Mouse (Mus musculus): ENCODE results near the gene Dnajc7. TPM values are rescaled to one million over a fixed set of nuclear protein-coding genes. Genes with fewer than 3 reads are reported as not detected.
"Not testable (repeated sequence)": the region's sequence is repeated elsewhere in the genome, so short reads cannot be mapped to it uniquely, and the experiment has no call there.

The Dnajc7 gene
- polyA plus RNA-seq, 1 experiment from 2014 or later = 77.3 TPM

DNA sequence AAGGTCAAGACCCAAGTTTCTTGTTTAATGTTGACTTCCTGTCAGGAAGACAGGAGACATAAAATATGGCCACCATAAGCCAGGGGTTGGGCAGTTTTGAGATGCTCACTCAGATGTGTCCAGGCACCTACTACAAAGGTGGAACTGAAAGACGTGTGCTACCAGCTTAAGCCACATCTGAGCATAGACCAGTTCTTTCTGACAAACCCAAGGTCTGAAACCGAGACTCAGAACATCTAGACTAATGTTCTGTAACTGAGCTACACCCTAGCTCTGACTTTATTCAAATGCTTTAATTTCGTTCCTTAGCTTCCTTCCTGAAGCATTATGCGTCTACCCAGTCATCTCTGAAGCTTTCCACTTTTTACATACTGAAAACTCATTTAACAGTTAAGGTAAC lies 21.9 kb downstream of the Dnajc7 start:
- 94% methylated on average over 4 of the region's 4 CpGs for WGBS

GRCm38 (mm10) chr11:100595533-100595932 lies 24.4 kb downstream of the Dnajc7 start:
- DNase-seq (ENCODE audit: low spot score) (no peak), ATAC-seq (no peak)
- Histone ChIP-seq H3K36me3 (ENCODE audit: control insufficient read depth, insufficient read depth, low read length) (peaks cover 100% of the 10 kb centered on the region), H3K4me2 (ENCODE audit: low read length) (no peak overlapping the region), H3K4me1 (ENCODE audit: control insufficient read depth, insufficient read depth, low read length) (no peaks in the 10 kb centered on the region), H3K27ac (ENCODE audit: low read depth, low read length) (no peak overlapping the region), H3K9me3 (replicated peaks; ENCODE audit: control insufficient read depth, low read length) (no peaks in the 10 kb centered on the region), H3K27me3 (replicated peaks; ENCODE audit: control insufficient read depth, insufficient read depth, low read length) (no peaks in the 10 kb centered on the region), H3K9ac (ENCODE audit: low read length) (no peak overlapping the region), H3K4me3 (ENCODE audit: low read depth, low read length) (no peak overlapping the region)
- WGBS = 77% methylated on average over 4 of the region's 4 CpGs

More for the DNA sequence above, 21.9 kb downstream of the Dnajc7 start:
- H3K9me3 ChIP-seq (replicated peaks; ENCODE audit: control insufficient read depth, low read length) = no peaks in the 10 kb centered on the region
- DNase-seq (ENCODE audit: low spot score) (no peak), ATAC-seq (no peak)
- no peak overlapping the region for H3K4me3 ChIP-seq (ENCODE audit: low read depth, low read length)
- H3K27ac ChIP-seq (ENCODE audit: low read depth, low read length) = no peak overlapping the region
- no peak overlapping the region for H3K4me2 ChIP-seq (ENCODE audit: low read length)
- H3K9ac ChIP-seq (ENCODE audit: low read length) = no peak overlapping the region
- H3K4me1 ChIP-seq (ENCODE audit: control insufficient read depth, insufficient read depth, low read length) = no peaks in the 10 kb centered on the region
- peaks cover 89% of the 10 kb centered on the region for H3K36me3 ChIP-seq (ENCODE audit: control insufficient read depth, insufficient read depth, low read length)
- H3K27me3 ChIP-seq (replicated peaks; ENCODE audit: control insufficient read depth, insufficient read depth, low read length) = no peaks in the 10 kb centered on the region

DNA sequence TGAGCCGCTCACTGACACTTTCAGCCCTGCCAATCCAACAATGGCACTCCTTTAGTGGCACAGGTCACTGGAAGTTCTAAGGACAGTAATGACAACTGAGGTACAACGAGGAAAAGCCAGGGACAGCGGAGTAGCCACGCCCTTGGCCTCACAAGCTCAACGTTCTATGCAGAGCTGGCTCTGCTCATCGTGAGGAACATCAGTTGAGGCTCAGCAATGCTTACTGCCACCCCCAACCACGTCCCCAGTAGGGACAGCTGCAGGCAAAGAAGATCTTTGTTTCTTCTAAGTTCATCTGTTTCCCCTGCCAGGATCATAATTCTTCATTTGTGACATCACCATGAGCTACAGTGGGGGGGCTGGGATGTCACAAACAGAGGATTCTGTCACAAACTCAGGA lies 25.4 kb downstream of the Dnajc7 start:
- 90% methylated on average over 7 of the region's 7 CpGs for WGBS
- H3K9me3 ChIP-seq (replicated peaks; ENCODE audit: control insufficient read depth, low read length) = no peaks in the 10 kb centered on the region
- ATAC-seq (no peak), DNase-seq (ENCODE audit: low spot score) (no peak)
- H3K4me2 ChIP-seq (ENCODE audit: low read length) = no peak overlapping the region
- no peaks in the 10 kb centered on the region for H3K4me1 ChIP-seq (ENCODE audit: control insufficient read depth, insufficient read depth, low read length)
- no peak overlapping the region for H3K4me3 ChIP-seq (ENCODE audit: low read depth, low read length)
- no peaks in the 10 kb centered on the region for H3K27me3 ChIP-seq (replicated peaks; ENCODE audit: control insufficient read depth, insufficient read depth, low read length)
- H3K27ac ChIP-seq (ENCODE audit: low read depth, low read length) = no peak overlapping the region
- H3K36me3 ChIP-seq (ENCODE audit: control insufficient read depth, insufficient read depth, low read length) = peaks cover 99% of the 10 kb centered on the region
- no peak overlapping the region for H3K9ac ChIP-seq (ENCODE audit: low read length)

- Histone ChIP-seq H3K36me3 (ENCODE audit: control insufficient read depth, insufficient read depth, low read length) (peaks cover 97% of the 10 kb centered on the region), H3K4me2 (ENCODE audit: low read length) (no peak overlapping the region), H3K4me1 (ENCODE audit: control insufficient read depth, insufficient read depth, low read length) (no peaks in the 10 kb centered on the region), H3K4me3 (ENCODE audit: low read depth, low read length) (no peak overlapping the region), H3K9ac (ENCODE audit: low read length) (no peak overlapping the region), H3K27ac (ENCODE audit: low read depth, low read length) (no peak overlapping the region), H3K27me3 (replicated peaks; ENCODE audit: control insufficient read depth, insufficient read depth, low read length) (no peaks in the 10 kb centered on the region), H3K9me3 (replicated peaks; ENCODE audit: control insufficient read depth, low read length) (no peaks in the 10 kb centered on the region)
- DNase-seq (ENCODE audit: low spot score) = no peak
- 93% methylated on average over 11 of the region's 11 CpGs for WGBS
- ATAC-seq = no peak
Measured at GRCm38 (mm10) chr11:100592346-100593046, 27.5 kb downstream of the Dnajc7 start.

- Histone ChIP-seq H3K9ac (ENCODE audit: low read length) (no peak overlapping the region), H3K9me3 (replicated peaks; ENCODE audit: control insufficient read depth, low read length) (no peaks in the 10 kb centered on the region), H3K27me3 (replicated peaks; ENCODE audit: control insufficient read depth, insufficient read depth, low read length) (no peaks in the 10 kb centered on the region), H3K4me2 (ENCODE audit: low read length) (no peak overlapping the region), H3K4me3 (ENCODE audit: low read depth, low read length) (no peak overlapping the region), H3K36me3 (ENCODE audit: control insufficient read depth, insufficient read depth, low read length) (peaks cover 98% of the 10 kb centered on the region), H3K27ac (ENCODE audit: low read depth, low read length) (no peak overlapping the region), H3K4me1 (ENCODE audit: control insufficient read depth, insufficient read depth, low read length) (no peaks in the 10 kb centered on the region)
- DNase-seq (ENCODE audit: low spot score) (no peak), ATAC-seq (no peak)
- 97% methylated on average over 2 of the region's 2 CpGs for WGBS
Measured at GRCm38 (mm10) chr11:100588462-100588861, 31.5 kb downstream of the Dnajc7 start.

DNA sequence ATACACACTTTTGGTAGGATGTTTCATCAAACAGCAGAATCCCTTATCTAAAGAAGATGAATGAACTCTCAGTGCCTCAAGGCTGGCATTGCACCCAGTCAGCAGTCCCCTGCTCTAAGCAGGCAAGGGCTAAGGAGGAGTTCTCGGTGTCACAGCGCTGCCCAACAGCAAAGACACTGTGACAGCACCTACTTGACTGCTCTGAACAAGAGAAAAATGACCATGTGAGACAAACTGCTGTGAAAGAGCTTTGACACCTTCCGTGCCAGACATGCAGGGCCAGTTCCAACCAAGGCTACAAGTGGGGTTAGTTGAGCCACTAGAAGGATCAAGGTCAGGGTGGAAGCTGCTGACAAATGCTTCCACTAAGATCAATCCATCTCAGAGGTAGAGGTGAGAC lies 34.8 kb downstream of the Dnajc7 start:
- Histone ChIP-seq H3K27ac (ENCODE audit: low read depth, low read length) (no peak overlapping the region), H3K4me1 (ENCODE audit: control insufficient read depth, insufficient read depth, low read length) (no peaks in the 10 kb centered on the region), H3K36me3 (ENCODE audit: control insufficient read depth, insufficient read depth, low read length) (peaks cover 98% of the 10 kb centered on the region), H3K27me3 (replicated peaks; ENCODE audit: control insufficient read depth, insufficient read depth, low read length) (no peaks in the 10 kb centered on the region), H3K4me3 (ENCODE audit: low read depth, low read length) (no peak overlapping the region), H3K4me2 (ENCODE audit: low read length) (no peak overlapping the region), H3K9ac (ENCODE audit: low read length) (no peak overlapping the region), H3K9me3 (replicated peaks; ENCODE audit: control insufficient read depth, low read length) (no peaks in the 10 kb centered on the region)
- ATAC-seq (no peak), DNase-seq (ENCODE audit: low spot score) (no peak)
- 97% methylated on average over 3 of the region's 3 CpGs for WGBS

- WGBS = 89% methylated on average over 7 of the region's 7 CpGs
- H3K4me3 ChIP-seq (ENCODE audit: low read depth, low read length) = no peak overlapping the region
- no peak overlapping the region for H3K27ac ChIP-seq (ENCODE audit: low read depth, low read length)
- no peaks in the 10 kb centered on the region for H3K4me1 ChIP-seq (ENCODE audit: control insufficient read depth, insufficient read depth, low read length)
- DNase-seq (ENCODE audit: low spot score) = no peak
- no peaks in the 10 kb centered on the region for H3K9me3 ChIP-seq (replicated peaks; ENCODE audit: control insufficient read depth, low read length)
- peaks cover 97% of the 10 kb centered on the region for H3K36me3 ChIP-seq (ENCODE audit: control insufficient read depth, insufficient read depth, low read length)
- H3K4me2 ChIP-seq (ENCODE audit: low read length) = no peak overlapping the region
- ATAC-seq = no peak
- H3K9ac ChIP-seq (ENCODE audit: low read length) = no peak overlapping the region
- H3K27me3 ChIP-seq (replicated peaks; ENCODE audit: control insufficient read depth, insufficient read depth, low read length) = no peaks in the 10 kb centered on the region
Measured at GRCm38 (mm10) chr11:100584561-100584961, 35.4 kb downstream of the Dnajc7 start.

GRCm38 (mm10) chr11:100582836-100583235 lies 37.1 kb downstream of the Dnajc7 start:
- H3K4me1 ChIP-seq (ENCODE audit: control insufficient read depth, insufficient read depth, low read length) = no peaks in the 10 kb centered on the region
- WGBS = 89% methylated on average over 2 of the region's 2 CpGs
- H3K4me2 ChIP-seq (ENCODE audit: low read length) = no peak overlapping the region
- H3K4me3 ChIP-seq (ENCODE audit: low read depth, low read length) = no peak overlapping the region
- H3K27ac ChIP-seq (ENCODE audit: low read depth, low read length) = peak overlapping the region; percentile 9; the same call in 1 of the 2 replicates
- H3K9ac ChIP-seq (ENCODE audit: low read length) = no peak overlapping the region
- H3K9me3 ChIP-seq (replicated peaks; ENCODE audit: control insufficient read depth, low read length) = no peaks in the 10 kb centered on the region
- H3K27me3 ChIP-seq (replicated peaks; ENCODE audit: control insufficient read depth, insufficient read depth, low read length) = no peaks in the 10 kb centered on the region
- DNase-seq (ENCODE audit: low spot score) (no peak), ATAC-seq (no peak)
- H3K36me3 ChIP-seq (ENCODE audit: control insufficient read depth, insufficient read depth, low read length) = peaks cover 93% of the 10 kb centered on the region

DNA sequence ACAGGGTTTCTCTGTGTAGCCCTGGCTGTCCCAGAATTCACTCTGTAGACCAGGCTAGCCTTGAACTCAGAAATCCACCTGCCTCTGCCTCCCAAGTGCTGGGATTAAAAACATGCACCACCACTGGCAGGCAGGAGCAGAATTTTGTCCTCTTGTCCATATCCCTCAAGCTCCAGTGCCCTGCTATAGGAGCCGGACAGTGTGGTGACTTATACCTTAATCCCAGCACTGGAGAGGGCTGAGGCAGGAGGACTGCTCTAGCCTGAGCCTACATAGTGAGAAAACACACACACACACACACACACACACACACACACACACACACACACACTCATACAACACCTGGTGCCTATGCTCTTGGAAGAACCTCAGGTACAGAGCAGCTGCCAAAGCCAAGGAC lies 37.6 kb downstream of the Dnajc7 start:
- H3K9ac ChIP-seq (ENCODE audit: low read length); H3K27me3 ChIP-seq (replicated peaks; ENCODE audit: control insufficient read depth, insufficient read depth, low read length); H3K4me2 ChIP-seq (ENCODE audit: low read length); DNase-seq (ENCODE audit: low spot score); H3K4me1 ChIP-seq (ENCODE audit: control insufficient read depth, insufficient read depth, low read length); H3K27ac ChIP-seq (ENCODE audit: low read depth, low read length); ATAC-seq; H3K9me3 ChIP-seq (replicated peaks; ENCODE audit: control insufficient read depth, low read length); H3K4me3 ChIP-seq (ENCODE audit: low read depth, low read length): not testable (repeated sequence)
- H3K36me3 ChIP-seq (ENCODE audit: control insufficient read depth, insufficient read depth, low read length) = peaks cover 90% of the 10 kb centered on the region
- 100% methylated on average over 1 of the region's 1 CpGs for WGBS

Data from forebrain, embryonic 14.5 days (tissue).